Mouse (Mus musculus) bone marrow macrophage, adult 2 months (primary cell): Measurements from ENCODE around the gene Zswim4. TPM values are rescaled to one million over a fixed set of nuclear protein-coding genes. Genes with fewer than 3 reads are reported as not detected.

Experiments used
- H3K27ac ChIP-seq: 2 replicates; pipeline ENCODE4 v1.5.1; 2012; ENCODE audit warnings: low read depth, low read length; ENCODE audit not compliant: insufficient read depth
- H3K4me1 ChIP-seq: 2 replicates; pipeline ENCODE4 v1.6.1; 2012; ENCODE audit warnings: low read length; ENCODE audit not compliant: control insufficient read depth, insufficient read depth
- H3K4me3 ChIP-seq: 2 replicates; pipeline ENCODE4 v1.5.1; 2012; ENCODE audit warnings: mild to moderate bottlenecking, low read length, moderate library complexity; ENCODE audit not compliant: insufficient read depth
- CTCF ChIP-seq: IDR thresholded peaks from 2 replicates; pipeline ENCODE4 v1.5.1; 2012; ENCODE audit warnings: low read depth, mild to moderate bottlenecking, low read length, moderate library complexity
- POLR2A ChIP-seq: IDR thresholded peaks from 2 replicates; pipeline ENCODE4 v1.6.1; 2012; ENCODE audit warnings: mild to moderate bottlenecking, low read depth, low read length, borderline replicate concordance
- polyA plus RNA-seq: library from polyadenylated mRNA; stranded (reverse); fragments of >200 nt; gene quantifications from 2 replicates; pipeline ENCODE4 v1.2.4, GENCODE M21; 2012; ENCODE audit not compliant: missing spikeins, insufficient read depth, insufficient read length

The Zswim4 gene
- polyA plus RNA-seq, 1 experiment = 10.9 TPM

- H3K27ac ChIP-seq = no peak overlapping the region
- H3K4me1 ChIP-seq = no peaks in the 10 kb centered on the region
- no peak overlapping the region for H3K4me3 ChIP-seq
- TF ChIP-seq CTCF (no peak), POLR2A (no peak)
Observed at GRCm38 (mm10) chr8:84170096-84170495, 66.8 kb downstream of the Zswim4 start.

GRCm38 (mm10) chr8:84167696-84168095 is 69.2 kb downstream of the Zswim4 start:
- H3K4me3 ChIP-seq = no peak overlapping the region
- no peaks in the 10 kb centered on the region for H3K4me1 ChIP-seq
- TF ChIP-seq CTCF (no peak), POLR2A (no peak)
- no peak overlapping the region for H3K27ac ChIP-seq

Other genes starting within 250 kb of the Zswim4 start
- 70.3 and 82.9 TPM in 2 replicates for gene Samd1, start 239.4 kb downstream of the Zswim4 start, polyA plus RNA-seq
- gene 1700067K01Rik, start 235.6 kb downstream of the Zswim4 start, polyA plus RNA-seq = 0.56 TPM in 1 of 2 replicates, not detected in the other
- gene 2210011C24Rik, start 224.9 kb downstream of the Zswim4 start, polyA plus RNA-seq = 2.4 and 2.8 TPM in 2 replicates
- not detected in 2 replicates for gene Palm3, start 215.6 kb downstream of the Zswim4 start, polyA plus RNA-seq
- 0.68 and 1.7 TPM in 2 replicates for gene Il27ra, start 194.5 kb downstream of the Zswim4 start, polyA plus RNA-seq
- not detected in 2 replicates for gene Rln3, start 192.1 kb downstream of the Zswim4 start, polyA plus RNA-seq
- 0.58 and 1.0 TPM in 2 replicates for gene Gm10643, start 171.9 kb downstream of the Zswim4 start, polyA plus RNA-seq
- 17.2 TPM in 2 replicates for gene Rfx1, start 170.2 kb downstream of the Zswim4 start, polyA plus RNA-seq
- 17.2 and 23.7 TPM in 2 replicates for gene Dcaf15, start 132.3 kb downstream of the Zswim4 start, polyA plus RNA-seq
- gene Podnl1, start 111.1 kb downstream of the Zswim4 start, polyA plus RNA-seq = 0.39 and 0.74 TPM in 2 replicates
- 23.6 and 28.8 TPM in 2 replicates for gene Cc2d1a, start 89.1 kb downstream of the Zswim4 start, polyA plus RNA-seq
- 0.49 and 1.2 TPM in 2 replicates for gene 4930432K21Rik, start 89.0 kb downstream of the Zswim4 start, polyA plus RNA-seq
- gene Nanos3, start 51.8 kb downstream of the Zswim4 start, polyA plus RNA-seq = not detected in 2 replicates
- 164 and 172 TPM in 2 replicates for gene D8Ertd738e, start 12.7 kb upstream of the Zswim4 start, polyA plus RNA-seq
- gene Mri1, start 20.3 kb upstream of the Zswim4 start, polyA plus RNA-seq = 10.0 and 11.6 TPM in 2 replicates
- 22.8 and 27.3 TPM in 2 replicates for gene Ccdc130, start 33.3 kb upstream of the Zswim4 start, polyA plus RNA-seq
- 8.9 and 10.3 TPM in 2 replicates for gene Cacna1a, start 151.4 kb upstream of the Zswim4 start, polyA plus RNA-seq